In genomic region chr7:78724591-78724990, GRCm38 (mm10) we compare ENCODE assay signal across 31 mouse cellular contexts. TPM values are rescaled to one million over a fixed set of nuclear protein-coding genes. Genes with fewer than 3 reads are reported as not detected.
DNase-seq lines count a peak whose midpoint lies in the region; ATAC-seq and TF ChIP-seq lines count a peak whose summit lies in the region.
"Had no signal": no experiment of that assay in that cellular context is flagged by ENCODE, and none has a peak within 500 bp of the region (broad histone marks: within the 10 kb centered on the region; RNA-seq: fewer than 3 reads in every experiment).

No protein-coding gene starts in this region.

- no peak for TF ChIP-seq CTCF in thymus, adult 2 months (IDR thresholded peaks at IDR 0.05; ENCODE audit: borderline replicate concordance, control insufficient read depth, extremely low read depth, insufficient read depth, low read length, poor library complexity)

- H3K27ac ChIP-seq in thymus, adult 2 months (ENCODE audit: control insufficient read depth, insufficient read depth, low read length), result peak overlapping the region; percentile 48; the same call in 1 of the 2 replicates
- H3K27ac ChIP-seq: embryonic facial prominence, embryonic 10.5 days; embryonic facial prominence, embryonic 15.5 days; forebrain, embryonic 13.5 days; hindbrain, embryonic 12.5 days; limb, embryonic 10.5 days; limb, embryonic 15.5 days; liver, embryonic 13.5 days; midbrain, embryonic 15.5 days; neural tube, embryonic 12.5 days; stomach, postnatal 0 days had no signal

- no peak for TF ChIP-seq POLR2A in thymus, adult 2 months (IDR thresholded peaks at IDR 0.05; ENCODE audit: control insufficient read depth, extremely low read depth, insufficient read depth, low read length, poor library complexity)

- peak; percentile 71 for ATAC-seq in CD4-positive, CD25-positive, alpha-beta regulatory T cell, adult 4 months
- ATAC-seq: forebrain, embryonic 13.5 days; lung, postnatal 0 days; midbrain, embryonic 15.5 days; Patski had no signal

- peaks cover 7% of the 10 kb centered on the region for H3K36me3 ChIP-seq in thymus, adult 2 months (ENCODE audit: control insufficient read depth, insufficient read depth, low read length)
- H3K36me3 ChIP-seq: embryonic facial prominence, embryonic 10.5 days; embryonic facial prominence, embryonic 15.5 days; hindbrain, embryonic 12.5 days; limb, embryonic 10.5 days; limb, embryonic 15.5 days; liver, embryonic 13.5 days; midbrain, embryonic 15.5 days; neural tube, embryonic 12.5 days had no signal

- WGBS in thymus, adult 2 months, result 58% methylated on average over 4 of the region's 4 CpGs

- peak; percentile 61 for DNase-seq in induced T-regulatory cell, adult 2 months (ENCODE audit: low read depth)
- DNase-seq in thymus, adult 2 months, result peak; percentile 71
- peak; percentile 61 to 77 for DNase-seq in thymus, postnatal 36 days
- no peak for DNase-seq in ovary, adult 18-20 months (ENCODE audit: low spot score)
- DNase-seq in urinary bladder, adult 2 months (ENCODE audit: low spot score), result no peak
- no peak for DNase-seq in urinary bladder, postnatal 4 days (ENCODE audit: low spot score in 2 of 2)
- DNase-seq: adrenal gland, postnatal 36 days; B cell, adult 2 months; cerebellum, adult 2 months; cerebellum, postnatal 25 days; gastrocnemius, postnatal 36 days; heart, adult 18-20 months; heart, postnatal 36 days; kidney, adult 18-20 months; kidney, postnatal 36 days; liver, embryonic 13.5 days; lung, adult 18-20 months; lung, postnatal 4 days; right cerebral cortex, postnatal 4 days had no signal

- H3K4me1 ChIP-seq in thymus, adult 2 months (replicated peaks; ENCODE audit: control insufficient read depth, insufficient read depth, low read length), result peaks cover 27% of the 10 kb centered on the region
- H3K4me1 ChIP-seq: embryonic facial prominence, embryonic 10.5 days; embryonic facial prominence, embryonic 15.5 days; forebrain, embryonic 13.5 days; limb, embryonic 10.5 days; limb, embryonic 15.5 days; liver, embryonic 13.5 days; neural tube, embryonic 12.5 days had no signal

- H3K27me3 ChIP-seq in thymus, adult 2 months (ENCODE audit: control insufficient read depth, insufficient read depth, low read length), result no peaks in the 10 kb centered on the region
- H3K27me3 ChIP-seq: embryonic facial prominence, embryonic 15.5 days; forebrain, embryonic 13.5 days; limb, embryonic 15.5 days; liver, embryonic 13.5 days; midbrain, embryonic 15.5 days; neural tube, embryonic 12.5 days had no signal

- no peak overlapping the region for H3K4me3 ChIP-seq in thymus, adult 2 months (ENCODE audit: control insufficient read depth, insufficient read depth, low read length)
- H3K4me3 ChIP-seq: embryonic facial prominence, embryonic 10.5 days; embryonic facial prominence, embryonic 15.5 days; forebrain, embryonic 13.5 days; hindbrain, embryonic 12.5 days; limb, embryonic 10.5 days; limb, embryonic 15.5 days; liver, embryonic 13.5 days; midbrain, embryonic 15.5 days; neural tube, embryonic 12.5 days had no signal

RNA-seq across cellular contexts. Expression of gene Ntrk3, which starts 13.2 kb away (rescaled TPM):
- 10 to 100 TPM in 1 of 2 experiments, 1 to 10 TPM in 1; 7.9 to 13.4 TPM for polyA plus RNA-seq in CD4-positive, CD25-positive, alpha-beta regulatory T cell, adult 4 months (2017; shearing (Covaris generic))
- 52.2 and 54.7 TPM in 2 replicates for polyA plus RNA-seq in thymus, adult 2 months (2012; rRNA removed)
- polyA plus RNA-seq in urinary bladder, adult 2 months (2012; rRNA removed), result 1.9 and 2.4 TPM in 2 replicates

RNA-seq across cellular contexts. Expression of gene Mrps11, which starts 58.3 kb away (rescaled TPM):
- polyA plus RNA-seq in CD4-positive, CD25-positive, alpha-beta regulatory T cell, adult 4 months (2017; shearing (Covaris generic)), result 10 to 100 TPM; 50.9 to 51.7 TPM
- 60.3 and 73.2 TPM in 2 replicates for polyA plus RNA-seq in thymus, adult 2 months (2012; rRNA removed)
- 38.0 and 49.6 TPM in 2 replicates for polyA plus RNA-seq in urinary bladder, adult 2 months (2012; rRNA removed)

RNA-seq across cellular contexts. Expression of gene Mrpl46, which starts 58.7 kb away (rescaled TPM):
- polyA plus RNA-seq in CD4-positive, CD25-positive, alpha-beta regulatory T cell, adult 4 months (2017; shearing (Covaris generic)), result 10 to 100 TPM; 73.4 to 76.6 TPM
- polyA plus RNA-seq in thymus, adult 2 months (2012; rRNA removed), result 21.9 and 25.0 TPM in 2 replicates
- 22.1 and 24.5 TPM in 2 replicates for polyA plus RNA-seq in urinary bladder, adult 2 months (2012; rRNA removed)

Comparison
In these comparisons a context has a peak if more than half of its experiments do, and no peak if none do; other contexts are left out.
1. DNase-seq: peak in induced T-regulatory cell, adult 2 months (single experiment), thymus, adult 2 months (single experiment) and thymus, postnatal 36 days (2 of 2); none in ovary, adult 18-20 months (single experiment), urinary bladder, adult 2 months (single experiment) and urinary bladder, postnatal 4 days (0 of 2).